Mouse (Mus musculus) small intestine, adult 2 months (tissue): ENCODE measurements around the gene Tmod3.

ENCODE experiments used
- CTCF ChIP-seq: fragments of 200-500 bp; IDR thresholded peaks from 2 replicates; pipeline ENCODE4 v1.5.1; 2012; ENCODE audit warnings: low read depth, mild to moderate bottlenecking, control low read depth, inconsistent platforms, low read length, moderate library complexity, mixed read lengths; ENCODE audit not compliant: insufficient replicate concordance, insufficient read length; ENCODE audit errors: extremely low read depth
- POLR2A ChIP-seq: fragments of 200-500 bp; IDR thresholded peaks from 2 replicates; pipeline ENCODE4 v1.6.1; 2012; ENCODE audit warnings: low read depth, mild to moderate bottlenecking, control low read depth, inconsistent platforms, low read length, moderate library complexity

GRCm38 (mm10) chr9:75485231-75485630 is 74.2 kb downstream of the Tmod3 start:
- TF ChIP-seq CTCF = no peak
- no peak for TF ChIP-seq POLR2A
